Mouse (Mus musculus): ENCODE measurements around the gene Utp18.

The Utp18 gene

GRCm38 (mm10) chr11:93828619-93829326 is 56.8 kb downstream of the Utp18 start:
- DNase-seq (ENCODE audit: low read depth) = no peak

DNA sequence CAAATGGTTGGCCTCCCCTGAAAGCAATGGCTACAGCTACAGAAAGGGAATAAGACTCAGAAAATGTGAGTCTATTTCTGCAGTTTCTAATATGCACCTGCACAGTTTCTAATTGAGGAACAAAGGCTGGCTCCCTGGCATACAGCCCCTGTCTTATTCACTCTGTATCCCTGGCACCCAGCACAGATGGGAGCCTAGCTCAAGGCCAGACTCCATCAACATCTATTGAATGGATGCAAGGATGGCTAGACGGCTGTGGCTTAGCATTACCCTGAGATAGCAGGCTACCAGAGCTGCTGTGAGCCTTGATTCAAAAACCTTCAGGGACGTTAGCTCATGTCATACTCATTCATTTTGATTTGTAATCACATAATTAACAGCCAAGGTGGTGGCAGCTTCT is 63.3 kb downstream of the Utp18 start:
- DNase-seq (ENCODE audit: low read depth) = no peak

- no peak for DNase-seq (ENCODE audit: low read depth)
Measured at GRCm38 (mm10) chr11:93821533-93821932, 64.0 kb downstream of the Utp18 start.

- no peak for DNase-seq (ENCODE audit: low read depth)
Measured at GRCm38 (mm10) chr11:93817966-93818738, 67.4 kb downstream of the Utp18 start.

DNA sequence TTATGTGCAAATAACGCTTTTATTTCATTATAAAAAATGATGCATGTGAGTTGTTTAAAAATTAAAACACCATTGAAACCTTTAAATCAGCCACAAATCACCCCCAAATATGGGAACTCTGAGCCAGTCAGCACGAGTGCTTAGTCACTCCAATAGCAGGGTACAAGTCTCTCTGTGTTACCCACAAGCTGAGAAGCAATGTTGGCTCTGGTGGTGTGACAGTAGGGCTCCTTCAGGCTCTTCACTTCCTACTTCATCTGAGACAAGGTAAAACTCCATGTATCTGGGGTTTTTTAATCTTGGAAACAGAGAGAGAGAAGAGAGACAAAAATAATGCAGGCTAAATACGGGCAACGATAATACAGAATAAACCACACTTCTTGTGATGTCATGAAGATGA is 72.6 kb downstream of the Utp18 start:
- no peak for DNase-seq (ENCODE audit: low read depth)

DNA sequence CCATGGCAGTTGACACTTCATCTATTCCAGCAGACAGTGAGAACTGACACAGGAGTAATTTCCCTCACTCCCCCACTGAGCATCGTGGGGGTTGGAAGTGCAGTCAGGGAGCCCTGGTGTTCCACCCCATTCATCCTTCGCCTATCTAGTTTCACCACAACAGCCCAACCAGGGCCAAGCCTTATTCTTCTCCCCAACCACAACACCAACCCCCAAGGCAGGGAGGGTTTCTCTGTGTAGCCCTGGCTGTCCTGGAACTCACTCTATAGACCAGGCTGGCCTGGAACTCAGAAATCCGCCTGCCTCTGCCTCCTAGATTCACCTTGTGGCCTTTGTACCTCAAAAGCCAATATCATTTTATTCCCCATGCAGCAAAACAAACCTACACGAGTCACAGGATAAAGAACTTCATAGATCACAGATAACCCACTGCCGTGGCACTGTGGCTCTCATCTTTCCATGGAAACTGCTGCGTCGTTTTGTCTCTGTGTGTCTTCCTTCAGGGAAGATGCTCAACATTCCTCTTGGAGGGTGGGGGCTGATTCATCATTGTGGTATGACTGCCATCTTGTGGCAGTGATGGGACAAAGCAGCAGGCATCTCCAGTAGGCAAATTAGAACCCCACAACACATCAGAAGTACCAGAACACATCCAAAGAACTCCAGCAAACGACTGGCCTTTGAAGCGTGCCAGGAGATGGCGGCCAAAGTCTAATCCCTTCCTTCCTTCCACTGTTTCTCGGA is 73.3 kb downstream of the Utp18 start:
- peak; percentile 37 for DNase-seq (ENCODE audit: low read depth)
